Mouse (Mus musculus) stomach, postnatal 0 days (tissue): Measurements from ENCODE around the gene Cisd3.
"Not testable (repeated sequence)": the region's sequence is repeated elsewhere in the genome, so short reads cannot be mapped to it uniquely, and the experiment has no call there.

ENCODE experiments used
- CTCF ChIP-seq: IDR thresholded peaks from 2 replicates; pipeline ENCODE4 v1.5.1; 2016; ENCODE audit warnings: antibody characterized with exemption, low read depth, mild to moderate bottlenecking, moderate library complexity
- EP300 ChIP-seq: optimal IDR thresholded peaks from 2 replicates; pipeline ENCODE3; 2016; ENCODE audit warnings: antibody characterized with exemption

GRCm38 (mm10) chr11:97734810-97735209, 49.2 kb downstream of the Cisd3 start:
- TF ChIP-seq CTCF, EP300: not testable (repeated sequence)
